Mouse (Mus musculus) lung, embryonic 16.5 days (tissue): ENCODE data around the gene Gpr21. TPM values are rescaled to one million over a fixed set of nuclear protein-coding genes. Genes with fewer than 3 reads are reported as not detected.

Experiments
- ATAC-seq: fragments of 200-750 bp; cut with Nextera tagmentation; 2 replicates; pipeline ENCODE4 v1.8.0; 2017; ENCODE audit warnings: low read depth, mild to moderate bottlenecking, moderate library complexity
- H3K27ac ChIP-seq: fragments of 300-500 bp; sonication (generic); 2 replicates; pipeline ENCODE4 v1.5.1; 2014; ENCODE audit warnings: mild to moderate bottlenecking, control low read depth, low read length
- H3K27me3 ChIP-seq: fragments of 300-500 bp; sonication (generic); 2 replicates; pipeline ENCODE4 v1.6.1; 2014; ENCODE audit warnings: low read depth, low read length, mixed read lengths; ENCODE audit not compliant: control insufficient read depth, insufficient read depth
- H3K36me3 ChIP-seq: fragments of 300-500 bp; sonication (generic); 2 replicates; pipeline ENCODE4 v1.6.1; 2014; ENCODE audit warnings: low read length; ENCODE audit not compliant: control insufficient read depth, insufficient read depth
- H3K4me1 ChIP-seq: fragments of 300-500 bp; sonication (generic); replicated peaks from 2 replicates; pipeline ENCODE4 v1.6.1; 2014; ENCODE audit warnings: low read length, mixed read lengths; ENCODE audit not compliant: control insufficient read depth, insufficient read depth
- H3K4me2 ChIP-seq: fragments of 300-500 bp; sonication (generic); 2 replicates; pipeline ENCODE4 v1.6.1; 2014; ENCODE audit warnings: low read depth, low read length, control low read depth
- H3K4me3 ChIP-seq: fragments of 300-500 bp; sonication (generic); 2 replicates; pipeline ENCODE4 v1.5.1; 2014; ENCODE audit warnings: mild to moderate bottlenecking, low read length, control low read depth
- H3K9ac ChIP-seq: fragments of 300-500 bp; sonication (generic); 2 replicates; pipeline ENCODE4 v1.6.1; 2014; ENCODE audit warnings: low read length, control low read depth
- H3K9me3 ChIP-seq: fragments of 300-500 bp; sonication (generic); 2 replicates; pipeline ENCODE4 v1.6.1; 2016; ENCODE audit warnings: low read length; ENCODE audit not compliant: control insufficient read depth
- WGBS: fragments of 180-500 bp; shearing (Covaris S2); extraction: QIAGEN DNeasy Blood & Tissue Kit; methylation state at CpG from one replicate; pipeline ENCODE4 v1.1.7; 2014; 5-methylcytosine and 5-hydroxymethylcytosine counted together
- polyA plus RNA-seq: library from polyadenylated mRNA; unstranded; fragments of >200 nt; fragmentation: Nextera tagmentation; extraction: Ambion mirVana; gene quantifications from 2 replicates; pipeline ENCODE4 v1.2.1, GENCODE M21; 2015

Gene Gpr21
- polyA plus RNA-seq, 1 experiment from 2014 or later: 1.7 TPM

GRCm38 (mm10) chr2:37556366-37556765 lies 40.2 kb downstream of the Gpr21 start:
- no peaks in the 10 kb centered on the region for H3K9me3 ChIP-seq
- H3K27ac ChIP-seq: no peak overlapping the region
- H3K36me3 ChIP-seq: peaks cover 43% of the 10 kb centered on the region
- H3K4me1 ChIP-seq: no peaks in the 10 kb centered on the region
- no peak overlapping the region for H3K9ac ChIP-seq
- ATAC-seq: no peak
- H3K4me3 ChIP-seq: no peak overlapping the region
- no peaks in the 10 kb centered on the region for H3K27me3 ChIP-seq
- WGBS: 81% methylated on average over 2 of the region's 2 CpGs
- no peak overlapping the region for H3K4me2 ChIP-seq

GRCm38 (mm10) chr2:37565579-37565978 lies 49.4 kb downstream of the Gpr21 start:
- no peaks in the 10 kb centered on the region for H3K27me3 ChIP-seq
- 31% methylated on average over 2 of the region's 2 CpGs for WGBS
- no peak overlapping the region for H3K9ac ChIP-seq
- no peak overlapping the region for H3K27ac ChIP-seq
- H3K36me3 ChIP-seq: peaks cover 32% of the 10 kb centered on the region
- ATAC-seq: no peak
- H3K4me1 ChIP-seq: no peaks in the 10 kb centered on the region
- no peak overlapping the region for H3K4me3 ChIP-seq
- no peak overlapping the region for H3K4me2 ChIP-seq
- H3K9me3 ChIP-seq: no peaks in the 10 kb centered on the region

- Histone ChIP-seq H3K9me3 (no peaks in the 10 kb centered on the region), H3K9ac (no peak overlapping the region), H3K36me3 (peaks cover 32% of the 10 kb centered on the region), H3K27me3 (no peaks in the 10 kb centered on the region), H3K27ac (no peak overlapping the region), H3K4me3 (no peak overlapping the region), H3K4me1 (no peaks in the 10 kb centered on the region), H3K4me2 (no peak overlapping the region)
- no peak for ATAC-seq
- whole genome bisulfite sequencing: 50% methylated on average over 1 of the region's 1 CpGs
Measured at GRCm38 (mm10) chr2:37566035-37566434, 49.9 kb downstream of the Gpr21 start.

GRCm38 (mm10) chr2:37569888-37570287 lies 53.8 kb downstream of the Gpr21 start:
- Histone ChIP-seq H3K36me3 (peaks cover 10% of the 10 kb centered on the region), H3K27ac (no peak overlapping the region), H3K4me1 (no peaks in the 10 kb centered on the region), H3K4me2 (no peak overlapping the region), H3K4me3 (no peak overlapping the region), H3K27me3 (no peaks in the 10 kb centered on the region), H3K9ac (no peak overlapping the region), H3K9me3 (no peaks in the 10 kb centered on the region)
- 71% methylated on average over 5 of the region's 5 CpGs for WGBS
- ATAC-seq: peak; percentile 56

Other genes with a start within 250 kb of the Gpr21 start
- gene Olfr368, start 189.8 kb upstream of the Gpr21 start, polyA plus RNA-seq: not detected in 2 replicates
- 52.0 and 55.0 TPM in 2 replicates for gene Pdcl, start 157.0 kb upstream of the Gpr21 start, polyA plus RNA-seq
- gene Rc3h2, start 93.4 kb upstream of the Gpr21 start, polyA plus RNA-seq: 12.5 TPM in 2 replicates
- 6.9 and 7.1 TPM in 2 replicates for gene Zbtb26, start 73.2 kb upstream of the Gpr21 start, polyA plus RNA-seq
- 7.3 and 8.0 TPM in 2 replicates for gene Zbtb6, start 73.2 kb upstream of the Gpr21 start, polyA plus RNA-seq
- gene Rabgap1, start 73.1 kb upstream of the Gpr21 start, polyA plus RNA-seq: 37.8 and 39.5 TPM in 2 replicates
- gene Strbp, start 187.5 kb downstream of the Gpr21 start, polyA plus RNA-seq: 31.1 and 33.4 TPM in 2 replicates